Mouse (Mus musculus) 3134 (cell line): Measurements from ENCODE around the gene Ccdc181.
"Not testable (repeated sequence)": the region's sequence is repeated elsewhere in the genome, so short reads cannot be mapped to it uniquely, and the experiment has no call there.

Source experiments
- DNase-seq: peaks from one replicate; pipeline ENCODE4 v3.0.0-alpha.2; 2011; ENCODE audit warnings: low spot score; ENCODE audit not compliant: insufficient read length; ENCODE audit errors: extremely low read depth

Gene Ccdc181

DNA sequence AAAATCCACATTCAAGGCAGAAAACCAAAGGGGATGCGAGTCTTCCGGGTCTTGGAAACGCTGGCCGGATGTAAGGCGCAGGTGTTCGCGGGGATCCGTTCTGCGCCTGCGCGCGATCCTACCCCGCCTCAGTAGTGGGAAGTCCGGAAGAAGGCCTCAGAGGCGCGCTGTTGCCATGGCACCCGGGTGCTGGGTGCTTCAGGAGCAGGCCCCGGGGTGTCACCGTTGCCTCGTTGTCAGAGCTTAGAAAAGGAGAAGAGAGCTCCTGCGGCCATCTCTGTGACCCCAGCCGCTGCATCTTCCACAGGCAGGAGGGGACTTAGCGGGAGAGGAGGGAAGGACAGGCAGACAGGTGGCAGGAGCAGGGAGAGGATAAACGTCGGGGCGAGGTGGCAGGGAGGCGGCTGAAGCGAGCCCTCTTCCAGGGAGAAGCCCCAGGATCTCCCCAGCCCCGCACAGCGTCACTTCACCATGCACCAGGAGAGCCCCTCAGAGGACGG is at the start of gene Ccdc181:
Gene Ccdc181 (plus strand): TSS at position 131 of the 500 bp plus-strand sequence.
- peak; percentile 94 for DNase-seq

GRCm38 (mm10) chr1:164231937-164232570 is 43.3 kb upstream of the Ccdc181 start:
- DNase-seq: not testable (repeated sequence)

DNA sequence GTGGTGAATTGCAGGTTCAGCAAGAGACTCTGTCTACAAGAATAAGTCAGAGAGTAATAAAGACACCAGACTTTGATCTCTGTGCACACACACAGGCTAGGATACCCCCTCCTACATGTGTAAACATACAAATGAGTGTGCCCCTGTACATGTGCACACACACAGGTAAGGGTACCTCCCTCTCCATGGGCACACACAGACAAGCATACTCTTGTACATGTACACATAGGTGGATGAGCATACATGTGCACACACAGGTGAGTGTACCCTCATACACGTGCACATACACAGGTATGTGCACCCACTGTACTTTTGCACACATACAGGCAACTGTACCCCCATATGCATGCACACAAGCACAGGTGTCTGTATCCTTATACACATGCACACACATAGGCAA is 41.9 kb upstream of the Ccdc181 start:
- DNase-seq: no peak

GRCm38 (mm10) chr1:164235078-164235477 is 40.3 kb upstream of the Ccdc181 start:
- DNase-seq: no peak

- no peak for DNase-seq
Observed at GRCm38 (mm10) chr1:164236078-164236477, 39.3 kb upstream of the Ccdc181 start.

GRCm38 (mm10) chr1:164241494-164241893 is 33.9 kb upstream of the Ccdc181 start:
- no peak for DNase-seq

DNA sequence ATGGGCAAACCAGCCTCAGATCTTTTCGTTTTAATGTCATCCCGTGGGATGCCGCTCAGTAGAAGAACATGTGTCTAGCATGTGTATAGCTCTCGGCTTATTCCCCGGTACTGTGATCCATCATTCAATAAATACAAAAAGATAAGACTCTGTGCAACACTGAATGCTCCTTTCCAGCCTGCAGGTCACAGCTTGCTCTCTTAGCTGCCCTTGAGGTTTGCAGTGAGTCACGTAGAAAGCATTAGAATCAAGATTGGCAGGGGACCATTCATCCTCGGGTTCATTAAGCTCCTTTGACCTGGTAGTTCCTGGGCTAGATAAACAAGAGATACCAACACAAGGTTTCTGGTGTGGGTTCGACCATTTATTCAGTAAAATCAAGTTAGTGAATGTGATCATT is 32.6 kb upstream of the Ccdc181 start:
- DNase-seq: peak; percentile 24

DNA sequence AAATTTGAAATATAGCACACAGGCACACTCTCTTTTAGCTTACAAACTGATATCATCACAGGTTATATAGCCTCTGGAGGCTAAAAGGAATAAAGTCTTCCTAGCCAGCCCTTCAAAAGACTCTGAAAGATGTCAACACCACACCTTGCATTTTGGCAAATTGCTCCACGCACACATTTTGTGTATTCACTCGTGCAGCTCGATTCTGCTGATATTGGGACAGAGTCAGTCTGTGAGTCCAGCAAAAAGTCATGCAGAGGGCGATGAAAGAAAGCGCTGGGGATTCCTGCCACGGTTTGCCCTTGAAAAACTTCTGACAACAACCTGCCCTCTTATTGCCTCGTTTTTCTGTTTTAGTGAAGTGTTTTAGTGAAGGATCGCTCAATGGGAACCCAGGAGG is 27.9 kb upstream of the Ccdc181 start:
- DNase-seq: no peak

- no peak for DNase-seq
Observed at GRCm38 (mm10) chr1:164247971-164248370, 27.4 kb upstream of the Ccdc181 start.

GRCm38 (mm10) chr1:164248465-164249331 is 26.7 kb upstream of the Ccdc181 start, which contains the start of gene Slc19a2:
TSS of gene Slc19a2 (plus strand) at chr1:164249046.
- DNase-seq: peak; percentile 98

DNA sequence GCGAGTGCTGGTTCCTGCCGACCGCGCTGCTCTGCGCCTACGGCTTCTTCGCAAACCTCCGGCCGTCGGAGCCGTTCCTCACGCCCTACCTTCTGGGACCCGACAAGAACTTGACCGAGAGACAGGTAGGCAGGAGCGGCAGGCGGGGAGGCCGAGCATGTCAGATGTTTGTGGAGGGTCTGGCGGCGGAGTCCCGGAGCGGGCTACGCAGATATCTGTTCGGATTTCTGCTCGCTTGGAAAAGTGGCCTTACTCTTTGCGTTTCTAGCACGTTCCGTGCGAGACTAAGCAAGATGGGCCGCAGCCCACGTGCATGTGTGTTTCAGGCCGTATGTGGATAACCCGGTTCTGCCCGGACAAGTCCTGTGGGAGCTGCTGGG is 26.1 kb upstream of the Ccdc181 start:
- no peak for DNase-seq

GRCm38 (mm10) chr1:164250391-164251150 is 24.8 kb upstream of the Ccdc181 start:
- peak; percentile 24 for DNase-seq

GRCm38 (mm10) chr1:164251438-164251837 is 23.9 kb upstream of the Ccdc181 start:
- no peak for DNase-seq

DNA sequence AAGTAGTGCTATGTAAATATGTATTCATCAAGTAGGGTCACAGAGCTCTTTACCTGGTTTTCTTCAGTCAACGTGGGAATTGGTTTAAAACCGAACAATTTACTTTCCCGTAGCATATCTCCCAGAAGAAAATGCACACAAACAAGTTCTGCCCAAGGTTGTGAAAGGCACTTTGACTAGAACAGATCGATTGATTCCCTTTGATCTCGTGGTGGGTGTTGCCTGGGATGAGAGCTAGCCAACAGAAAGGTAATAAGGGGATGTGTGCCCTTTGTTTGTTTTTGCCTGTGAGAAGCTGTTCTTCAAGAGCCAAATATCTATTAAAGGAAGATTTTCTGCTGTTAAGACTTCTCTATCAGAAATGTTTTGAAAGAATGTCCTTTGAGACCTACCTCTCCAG is 22.8 kb upstream of the Ccdc181 start:
- DNase-seq: no peak

GRCm38 (mm10) chr1:164254836-164255235 is 20.5 kb upstream of the Ccdc181 start:
- DNase-seq: no peak

GRCm38 (mm10) chr1:164260171-164261028 is 15.0 kb upstream of the Ccdc181 start:
- DNase-seq: no peak

DNA sequence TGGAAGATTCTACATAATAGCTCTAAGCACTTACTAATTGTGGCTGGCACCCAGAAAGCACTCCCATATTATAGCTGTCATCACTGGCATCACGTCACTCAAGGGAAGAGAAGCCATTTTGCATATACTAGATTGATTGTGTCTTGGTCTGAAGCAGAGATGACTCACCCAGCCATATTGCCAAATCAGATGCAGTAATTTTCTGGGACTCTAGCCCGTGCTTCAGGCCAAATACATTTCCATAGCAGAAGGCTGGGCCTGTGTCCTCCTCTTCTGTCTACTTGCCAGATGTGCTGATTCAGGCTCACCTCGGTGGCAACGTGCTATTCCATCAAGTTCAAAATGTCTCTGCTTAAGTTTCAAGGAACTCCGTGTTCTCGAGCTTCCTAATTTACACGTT is 13.8 kb upstream of the Ccdc181 start:
- peak; percentile 79 for DNase-seq

- no peak for DNase-seq
Observed at GRCm38 (mm10) chr1:164270941-164271340, 4.4 kb upstream of the Ccdc181 start.

DNA sequence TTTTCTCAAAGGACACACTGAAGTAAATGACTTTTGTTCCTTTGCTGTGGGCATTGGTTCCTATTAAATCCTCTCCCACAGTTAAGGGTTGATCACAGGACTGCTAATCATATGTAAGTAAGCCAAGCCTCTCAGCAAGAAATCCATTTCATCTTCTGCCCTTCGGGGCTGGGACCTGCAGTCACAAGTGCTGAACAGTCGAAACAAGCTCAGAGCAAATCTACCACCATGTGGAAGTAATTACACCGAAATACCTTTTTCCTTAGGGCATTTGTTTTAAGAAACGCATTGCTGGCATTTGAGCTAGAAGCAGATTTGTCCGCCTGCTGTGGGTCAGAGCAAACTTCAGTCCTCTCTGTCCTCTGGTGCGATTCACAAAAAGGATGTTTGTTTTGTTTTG is 1.7 kb upstream of the Ccdc181 start:
- DNase-seq: no peak

- peak; percentile 25 for DNase-seq
Observed at GRCm38 (mm10) chr1:164276552-164276951, 1.2 kb downstream of the Ccdc181 start.
